12 mouse cellular contexts compared by ENCODE assay signal in the genomic region with DNA sequence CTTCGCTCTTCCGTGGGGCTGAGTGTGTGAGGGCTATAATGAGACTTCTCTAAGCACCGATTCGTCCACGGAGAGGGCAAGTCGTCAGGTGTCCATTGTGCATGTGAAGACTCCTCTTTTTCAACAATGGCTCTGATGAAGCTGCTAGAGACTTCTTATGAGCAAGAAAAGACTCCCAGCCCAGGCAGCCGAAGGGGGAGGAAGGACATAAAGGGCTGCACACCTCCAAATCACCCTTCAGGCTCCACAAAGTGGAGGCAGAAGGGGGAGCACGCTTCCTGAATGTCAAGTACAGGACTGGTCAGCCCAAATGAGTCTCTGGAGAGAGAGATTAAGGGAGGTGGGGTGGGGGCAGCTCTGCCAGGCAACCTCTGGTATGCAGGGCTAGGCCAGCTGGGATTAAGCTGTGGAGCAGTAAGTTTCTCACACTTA.
"Had no signal": no experiment of that assay in that cellular context is flagged by ENCODE, and none has a peak within 500 bp of the region (broad histone marks: within the 10 kb centered on the region; RNA-seq: fewer than 3 reads in every experiment).

No protein-coding gene starts in this region.

- H3K4me3 ChIP-seq: limb, embryonic 13.5 days; liver, embryonic 15.5 days had no signal

- H3K4me1 ChIP-seq: liver, embryonic 15.5 days had no signal

- H3K9me3 ChIP-seq: limb, embryonic 13.5 days; liver, embryonic 15.5 days had no signal

- H3K36me3 ChIP-seq: limb, embryonic 13.5 days; liver, embryonic 15.5 days had no signal

- ATAC-seq: lung, postnatal 0 days had no signal

- DNase-seq: kidney, adult 8-10 months; kidney, postnatal 25 days; left cerebral cortex, postnatal 4 days; lung, adult 2 months; lung, postnatal 36 days; right cerebral cortex, adult 18-20 months; right cerebral cortex, postnatal 25 days; thymus, postnatal 4 days had no signal

- H3K27me3 ChIP-seq: limb, embryonic 13.5 days; liver, embryonic 15.5 days had no signal

- H3K27ac ChIP-seq: limb, embryonic 13.5 days; liver, embryonic 15.5 days; stomach, postnatal 0 days had no signal

- H3K4me2 ChIP-seq: limb, embryonic 13.5 days; liver, embryonic 15.5 days had no signal

- H3K9ac ChIP-seq: limb, embryonic 13.5 days; liver, embryonic 15.5 days had no signal
